Mouse (Mus musculus) E14TG2a.4 (cell line): ENCODE data around the gene Mastl.

ENCODE experiments used
- H3K27me3 ChIP-seq: 2 replicates; pipeline ENCODE4 v1.6.1; 2014; ENCODE audit warnings: low read length, control low read depth; ENCODE audit not compliant: insufficient read depth
- H3K36me3 ChIP-seq: 2 replicates; pipeline ENCODE4 v1.6.1; 2014; ENCODE audit warnings: low read length, control low read depth; ENCODE audit not compliant: insufficient read depth
- H3K4me1 ChIP-seq: replicated peaks from 2 replicates; pipeline ENCODE4 v1.6.1; 2014; ENCODE audit warnings: low read depth, low read length, control low read depth
- H3K4me3 ChIP-seq: replicated peaks from 2 replicates; pipeline ENCODE4 v1.5.1; 2014; ENCODE audit warnings: mild to moderate bottlenecking, low read length
- H3K9me3 ChIP-seq: 2 replicates; pipeline ENCODE4 v1.6.1; 2014; ENCODE audit warnings: low read length, control low read depth
- CTCF ChIP-seq: conservative IDR thresholded peaks from 2 replicates; pipeline ENCODE4 v1.5.1; 2014; ENCODE audit warnings: low read length
- NANOG ChIP-seq: IDR thresholded peaks from 2 replicates; pipeline ENCODE4 v1.6.1; 2014; ENCODE audit warnings: borderline replicate concordance, low read length, mixed read lengths
- POU5F1 ChIP-seq: IDR thresholded peaks from 2 replicates; pipeline ENCODE4 v1.6.1; 2014; ENCODE audit warnings: low read length, borderline replicate concordance

Mastl gene

GRCm38 (mm10) chr2:23068894-23069744, 86.7 kb downstream of the Mastl start:
- H3K9me3 ChIP-seq = no peaks in the 10 kb centered on the region
- peaks cover 15% of the 10 kb centered on the region for H3K4me1 ChIP-seq
- TF ChIP-seq POU5F1 = no peak
- peak; percentile 10; the same call in 1 of the 2 replicates for TF ChIP-seq CTCF
- H3K36me3 ChIP-seq = no peaks in the 10 kb centered on the region
- H3K27me3 ChIP-seq = no peaks in the 10 kb centered on the region
- peak overlapping the region; percentile 88 for H3K4me3 ChIP-seq

- TF ChIP-seq POU5F1 = no peak
- no peak for TF ChIP-seq NANOG
- TF ChIP-seq CTCF = no peak
- peaks cover 15% of the 10 kb centered on the region for H3K4me1 ChIP-seq
- no peaks in the 10 kb centered on the region for H3K27me3 ChIP-seq
- no peaks in the 10 kb centered on the region for H3K36me3 ChIP-seq
- no peaks in the 10 kb centered on the region for H3K9me3 ChIP-seq
- H3K4me3 ChIP-seq = peak overlapping the region; percentile 88
Observed at GRCm38 (mm10) chr2:23068370-23068737, 87.5 kb downstream of the Mastl start.

- Histone ChIP-seq H3K9me3 (peaks cover 4% of the 10 kb centered on the region; the same call in 1 of the 2 replicates), H3K4me3 (peak within 1 kb of the TSS; percentile 88)
- TF ChIP-seq CTCF (no peak), NANOG (no peak), POU5F1 (no peak)
Observed at GRCm38 (mm10) chr2:23067552-23068369, 88.1 kb downstream of the Mastl start, which contains the start of gene Acbd5. Gene Acbd5, plus strand, starts transcription at chr2:23068167.

More at GRCm38 (mm10) chr2:23067552-23068369, 88.1 kb downstream of the Mastl start, which contains the start of gene Acbd5:
- Histone ChIP-seq H3K27me3 (no peaks in the 10 kb centered on the region), H3K36me3 (no peaks in the 10 kb centered on the region), H3K4me1 (peaks cover 15% of the 10 kb centered on the region)
